In the genomic region with DNA sequence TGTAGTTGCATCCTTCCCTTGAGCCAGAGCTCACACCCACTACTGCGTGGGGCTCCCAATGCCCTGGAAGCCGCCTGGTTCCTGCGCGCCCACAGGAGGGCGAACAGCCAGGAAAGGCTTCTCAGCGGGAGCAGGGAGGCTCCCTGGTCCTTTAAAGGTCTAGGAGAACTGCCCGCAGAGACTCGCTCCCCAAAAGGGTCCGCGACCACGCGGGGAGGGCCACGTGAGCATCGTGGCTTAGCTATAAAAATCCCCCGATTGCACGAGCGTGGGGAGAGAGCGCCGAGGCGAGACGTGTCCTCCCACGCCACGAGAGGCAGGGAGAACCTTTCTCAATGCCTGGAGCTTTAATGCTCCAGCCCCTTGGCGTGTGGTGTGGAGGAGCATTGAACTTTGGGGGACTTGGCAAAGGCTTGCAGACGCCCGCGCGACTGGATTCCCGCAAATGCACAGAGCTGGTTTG, we compare ENCODE assay signal across 10 mouse cellular contexts. TPM values are rescaled to one million over a fixed set of nuclear protein-coding genes. Genes with fewer than 3 reads are reported as not detected.
A peak's percentile ranks its signal among the peaks of the same experiment; 100 is the strongest.
DNase-seq lines count a peak whose midpoint lies in the region; ATAC-seq and TF ChIP-seq lines count a peak whose summit lies in the region.
"Had no signal": no experiment of that assay in that cellular context is flagged by ENCODE, and none has a peak within 500 bp of the region (broad histone marks: within the 10 kb centered on the region; RNA-seq: fewer than 3 reads in every experiment).

TSS of gene Nwd2 (plus strand) at position 33 of the 463 bp plus-strand sequence.

- no peak for DNase-seq in heart, postnatal 10 days
- peak; percentile 21 for DNase-seq in kidney, postnatal 0 days (ENCODE audit: low spot score)
- DNase-seq in thymus, postnatal 4 days: no peak
- DNase-seq in adrenal gland, postnatal 36 days: no peak

- 0 out of 2 replicates have a peak within 1 kb of the TSS, but pooled peaks have one; percentile 21 for H3K9ac ChIP-seq in heart, embryonic 14.5 days (ENCODE audit: low read length)
- H3K9ac ChIP-seq in forebrain, embryonic 12.5 days: peak within 1 kb of the TSS; percentile 65
- H3K9ac ChIP-seq in kidney, postnatal 0 days (ENCODE audit: low read depth, low read length): 0 out of 2 replicates have a peak within 1 kb of the TSS, but pooled peaks have one; percentile 35
- no peak within 1 kb of the TSS for H3K9ac ChIP-seq in liver, embryonic 15.5 days
- H3K9ac ChIP-seq in stomach, embryonic 15.5 days: 0 out of 2 replicates have a peak within 1 kb of the TSS, but pooled peaks have one; percentile 4

- 2% methylated on average over 29 of the region's 29 CpGs for WGBS in heart, embryonic 14.5 days
- 1% methylated on average over 29 of the region's 29 CpGs for WGBS in forebrain, embryonic 12.5 days
- 1% methylated on average over 29 of the region's 29 CpGs for WGBS in kidney, postnatal 0 days
- WGBS in liver, embryonic 15.5 days (ENCODE audit: insufficient replicate concordance): 3% methylated on average over 29 of the region's 29 CpGs
- 2% methylated on average over 29 of the region's 29 CpGs for WGBS in stomach, embryonic 15.5 days

- H3K27me3 ChIP-seq in heart, embryonic 14.5 days (ENCODE audit: control insufficient read depth, insufficient read depth, low read length): peaks cover 56% of the 10 kb centered on the region
- H3K27me3 ChIP-seq in forebrain, embryonic 12.5 days: peaks cover 41% of the 10 kb centered on the region
- H3K27me3 ChIP-seq in kidney, postnatal 0 days (ENCODE audit: insufficient read depth, low read length): peaks cover 29% of the 10 kb centered on the region
- H3K27me3 ChIP-seq in liver, embryonic 15.5 days: peaks cover 42% of the 10 kb centered on the region
- peaks cover 31% of the 10 kb centered on the region for H3K27me3 ChIP-seq in stomach, embryonic 15.5 days (replicated peaks)

- TF ChIP-seq CTCF in kidney, postnatal 0 days (IDR thresholded peaks at IDR 0.05; ENCODE audit: low read depth): peak; percentile 31; the same call in 1 of the 2 replicates

- intact Hi-C loops in heart, postnatal 10 days (cut with DNase I): no loop called here

- H3K4me1 ChIP-seq in heart, embryonic 14.5 days (ENCODE audit: control insufficient read depth in 2 of 2, insufficient read depth in 2 of 2, low read length in 2 of 2): peaks cover 4 to 10% of the 10 kb centered on the region in 2 experiments; a peak in 2 of 4 replicates
- H3K4me1 ChIP-seq in forebrain, embryonic 12.5 days: peaks cover 9% of the 10 kb centered on the region
- H3K4me1 ChIP-seq in kidney, postnatal 0 days (replicated peaks; ENCODE audit: insufficient read depth, low read length): peaks cover 15% of the 10 kb centered on the region
- no peaks in the 10 kb centered on the region; the same call in 1 of the 2 replicates for H3K4me1 ChIP-seq in liver, embryonic 15.5 days (replicated peaks)
- H3K4me1 ChIP-seq in stomach, embryonic 15.5 days: peaks cover 15% of the 10 kb centered on the region; the same call in 1 of the 2 replicates

- H3K36me3 ChIP-seq in heart, embryonic 14.5 days (ENCODE audit: control insufficient read depth, insufficient read depth, low read length): no peaks in the 10 kb centered on the region
- H3K36me3 ChIP-seq in forebrain, embryonic 12.5 days (replicated peaks): no peaks in the 10 kb centered on the region
- no peaks in the 10 kb centered on the region for H3K36me3 ChIP-seq in kidney, postnatal 0 days (ENCODE audit: insufficient read depth, low read length)
- no peaks in the 10 kb centered on the region for H3K36me3 ChIP-seq in liver, embryonic 15.5 days (replicated peaks)
- H3K36me3 ChIP-seq in stomach, embryonic 15.5 days: no peaks in the 10 kb centered on the region

- no peak for ATAC-seq in heart, embryonic 14.5 days (ENCODE audit: insufficient number of reproducible peaks, insufficient read depth, low FRiP score, low read depth)
- ATAC-seq in forebrain, embryonic 12.5 days (ENCODE audit: low FRiP score): no peak
- ATAC-seq in kidney, postnatal 0 days (replicated peaks; ENCODE audit: low FRiP score, low read depth): 0 out of 2 replicates have a peak, but pooled peaks have one; percentile 29
- no peak for ATAC-seq in liver, embryonic 15.5 days (ENCODE audit: insufficient read depth)
- no peak for ATAC-seq in stomach, embryonic 15.5 days (ENCODE audit: insufficient read depth, low FRiP score, low read depth)

- H3K4me2 ChIP-seq in heart, embryonic 14.5 days (ENCODE audit: low read length): peak within 1 kb of the TSS; percentile 79
- peak within 1 kb of the TSS; percentile 100 for H3K4me2 ChIP-seq in forebrain, embryonic 12.5 days
- H3K4me2 ChIP-seq in kidney, postnatal 0 days (ENCODE audit: low read length): peak within 1 kb of the TSS; percentile 92
- peak within 1 kb of the TSS; percentile 44 for H3K4me2 ChIP-seq in liver, embryonic 15.5 days
- peak within 1 kb of the TSS; percentile 95 for H3K4me2 ChIP-seq in stomach, embryonic 15.5 days

- no peak within 1 kb of the TSS for H3K27ac ChIP-seq in heart, embryonic 14.5 days (replicated peaks in 1 of 2; ENCODE audit: control insufficient read depth in 1 of 2, insufficient read depth in 1 of 2, low read depth in 2 of 2, low read length in 2 of 2)
- H3K27ac ChIP-seq in forebrain, embryonic 12.5 days: no peak within 1 kb of the TSS
- H3K27ac ChIP-seq in kidney, postnatal 0 days: no peak within 1 kb of the TSS
- no peak within 1 kb of the TSS for H3K27ac ChIP-seq in liver, embryonic 15.5 days (replicated peaks)
- H3K27ac ChIP-seq in stomach, embryonic 15.5 days: no peak within 1 kb of the TSS

- peak within 1 kb of the TSS; percentile 44 for H3K4me3 ChIP-seq in heart, embryonic 14.5 days (ENCODE audit: control insufficient read depth in 1 of 2, insufficient read depth in 1 of 2, low read depth in 1 of 2, low read length in 2 of 2)
- H3K4me3 ChIP-seq in forebrain, embryonic 12.5 days (replicated peaks): peak within 1 kb of the TSS; percentile 59
- H3K4me3 ChIP-seq in kidney, postnatal 0 days (replicated peaks; ENCODE audit: low read depth, low read length): peak within 1 kb of the TSS; percentile 42
- peak within 1 kb of the TSS; percentile 15; the same call in 1 of the 2 replicates for H3K4me3 ChIP-seq in liver, embryonic 15.5 days (replicated peaks)
- H3K4me3 ChIP-seq in stomach, embryonic 15.5 days (replicated peaks): peak within 1 kb of the TSS; percentile 48

- H3K9me3 ChIP-seq in heart, embryonic 14.5 days (ENCODE audit: control insufficient read depth, low read length): no peaks in the 10 kb centered on the region
- H3K9me3 ChIP-seq in forebrain, embryonic 12.5 days: no peaks in the 10 kb centered on the region
- H3K9me3 ChIP-seq in kidney, postnatal 0 days (replicated peaks; ENCODE audit: low read length): no peaks in the 10 kb centered on the region
- H3K9me3 ChIP-seq in liver, embryonic 15.5 days (replicated peaks): no peaks in the 10 kb centered on the region
- no peaks in the 10 kb centered on the region for H3K9me3 ChIP-seq in stomach, embryonic 15.5 days

RNA-seq across cellular contexts. Expression of gene Nwd2, which starts in this region (rescaled TPM):
- polyA plus RNA-seq in heart, embryonic 14.5 days (2014; fragmentation: Nextera tagmentation; extraction: Ambion mirVana): 0.20 TPM in 1 of 2 replicates, not detected in the other
- total RNA-seq in heart, postnatal 10 days (2021): not detected
- polyA plus RNA-seq in forebrain, embryonic 12.5 days (2016; fragmentation: Nextera tagmentation; extraction: Ambion mirVana): 0.60 and 1.6 TPM in 2 replicates
- 0.43 TPM in 2 replicates for polyA plus RNA-seq in kidney, postnatal 0 days (2015; fragmentation: Nextera tagmentation; extraction: Ambion mirVana)
- polyA plus RNA-seq in liver, embryonic 15.5 days (2015; fragmentation: Nextera tagmentation; extraction: Ambion mirVana): 0.02 TPM in 1 of 2 replicates, not detected in the other
- 0.77 and 0.88 TPM in 2 replicates for polyA plus RNA-seq in stomach, embryonic 15.5 days (2015; fragmentation: Nextera tagmentation; extraction: Ambion mirVana)
- not detected for total RNA-seq in adrenal gland, postnatal 36 days (2021)
- total RNA-seq: MEL had no signal
- polyA plus RNA-seq: large intestine, adult 2 months had no signal

Comparison
In these comparisons a context has a peak if more than half of its experiments do, and no peak if none do; other contexts are left out.
1. Peak in DNase-seq, ATAC-seq, H3K4me3 ChIP-seq, H3K9ac ChIP-seq and H3K4me2 ChIP-seq in kidney, postnatal 0 days; RNA of the gene not detected or under 1 TPM.
2. H3K4me2 ChIP-seq: peak in every context shown above with its lines; median percentile 100 in forebrain, embryonic 12.5 days; 95 in stomach, embryonic 15.5 days; 92 in kidney, postnatal 0 days; 79 in heart, embryonic 14.5 days; 44 in liver, embryonic 15.5 days.